Mouse (Mus musculus) neural tube, embryonic 11.5 days (tissue): ENCODE results near the gene Nipsnap3b. TPM values are rescaled to one million over a fixed set of nuclear protein-coding genes. Genes with fewer than 3 reads are reported as not detected.

Experiments
- ATAC-seq: fragments of 200-750 bp; cut with Nextera tagmentation; 2 replicates; pipeline ENCODE4 v1.8.0; 2017; ENCODE audit warnings: moderate number of reproducible peaks, mild to moderate bottlenecking, moderate TSS enrichment, moderate library complexity; ENCODE audit not compliant: insufficient read depth, low FRiP score, low TSS enrichment
- DNase-seq: peaks from one replicate; pipeline ENCODE4 v3.0.0-alpha.2; 2015; ENCODE audit warnings: low spot score
- H3K27ac ChIP-seq: fragments of 300-500 bp; sonication (generic); 2 replicates; pipeline ENCODE4 v1.5.1; 2014; ENCODE audit warnings: low read depth, mild to moderate bottlenecking, low read length
- H3K27me3 ChIP-seq: fragments of 300-500 bp; sonication (generic); 2 replicates; pipeline ENCODE4 v1.6.1; 2014; ENCODE audit warnings: mild to moderate bottlenecking, low read length, mixed read lengths; ENCODE audit not compliant: control insufficient read depth, insufficient read depth
- H3K36me3 ChIP-seq: fragments of 300-500 bp; sonication (generic); 2 replicates; pipeline ENCODE4 v1.6.1; 2014; ENCODE audit warnings: mild to moderate bottlenecking, low read length, moderate library complexity, mixed read lengths; ENCODE audit not compliant: control insufficient read depth, insufficient read depth
- H3K4me1 ChIP-seq: fragments of 300-500 bp; sonication (generic); 2 replicates; pipeline ENCODE4 v1.6.1; 2014; ENCODE audit warnings: low read length, mixed read lengths; ENCODE audit not compliant: control insufficient read depth, insufficient read depth
- H3K4me2 ChIP-seq: fragments of 300-500 bp; sonication (generic); 2 replicates; pipeline ENCODE4 v1.6.1; 2014; ENCODE audit warnings: low read depth, mild to moderate bottlenecking, moderate library complexity
- H3K4me3 ChIP-seq: fragments of 300-500 bp; sonication (generic); 2 replicates; pipeline ENCODE4 v1.5.1; 2014; ENCODE audit warnings: low read depth, low read length
- H3K9ac ChIP-seq: fragments of 300-500 bp; sonication (generic); 2 replicates; pipeline ENCODE4 v1.6.1; 2014; ENCODE audit warnings: mild to moderate bottlenecking, low read length
- H3K9me3 ChIP-seq: fragments of 300-500 bp; sonication (generic); 2 replicates; pipeline ENCODE4 v1.6.1; 2016; ENCODE audit warnings: low read length; ENCODE audit not compliant: control insufficient read depth
- WGBS: fragments of 180-500 bp; shearing (Covaris S2); extraction: QIAGEN DNeasy Blood & Tissue Kit; methylation state at CpG from one replicate; pipeline ENCODE4 v1.1.7; 2014; 5-methylcytosine and 5-hydroxymethylcytosine counted together
- polyA plus RNA-seq: library from polyadenylated mRNA; unstranded; fragments of >200 nt; fragmentation: Nextera tagmentation; extraction: Ambion mirVana; gene quantifications from 2 replicates; pipeline ENCODE4 v1.2.1, GENCODE M21; 2014

The Nipsnap3b gene
- polyA plus RNA-seq, 1 experiment from 2014 or later = 131 TPM

DNA sequence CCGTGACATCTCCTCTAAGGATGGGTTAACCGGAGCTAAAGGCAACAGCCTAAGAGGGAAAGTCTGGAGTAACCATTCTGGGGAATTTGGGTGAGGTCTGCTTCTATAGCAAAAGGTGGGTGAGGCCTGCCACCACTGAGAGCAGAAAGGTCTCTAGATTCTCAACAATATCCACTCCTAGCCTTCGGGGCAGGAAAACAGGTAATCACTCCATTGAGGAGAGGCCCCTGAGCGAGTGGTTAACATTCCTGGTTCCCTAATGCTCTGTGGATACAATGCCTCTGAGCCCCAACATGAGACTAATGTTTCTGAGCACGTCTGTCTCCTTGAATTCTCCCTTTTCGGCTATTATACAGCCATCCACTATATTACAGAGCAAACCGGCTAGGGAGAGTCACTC lies 2.7 kb downstream of the Nipsnap3b start:
- H3K4me3 ChIP-seq = no peak overlapping the region
- WGBS = 94% methylated on average over 7 of the region's 7 CpGs
- H3K27ac ChIP-seq = no peak overlapping the region
- H3K9ac ChIP-seq = no peak overlapping the region
- no peak overlapping the region for H3K4me2 ChIP-seq
- DNase-seq = no peak
- no peak for ATAC-seq
- no peaks in the 10 kb centered on the region for H3K9me3 ChIP-seq
- peaks cover 9% of the 10 kb centered on the region for H3K36me3 ChIP-seq
- H3K27me3 ChIP-seq = no peaks in the 10 kb centered on the region
- no peaks in the 10 kb centered on the region for H3K4me1 ChIP-seq

DNA sequence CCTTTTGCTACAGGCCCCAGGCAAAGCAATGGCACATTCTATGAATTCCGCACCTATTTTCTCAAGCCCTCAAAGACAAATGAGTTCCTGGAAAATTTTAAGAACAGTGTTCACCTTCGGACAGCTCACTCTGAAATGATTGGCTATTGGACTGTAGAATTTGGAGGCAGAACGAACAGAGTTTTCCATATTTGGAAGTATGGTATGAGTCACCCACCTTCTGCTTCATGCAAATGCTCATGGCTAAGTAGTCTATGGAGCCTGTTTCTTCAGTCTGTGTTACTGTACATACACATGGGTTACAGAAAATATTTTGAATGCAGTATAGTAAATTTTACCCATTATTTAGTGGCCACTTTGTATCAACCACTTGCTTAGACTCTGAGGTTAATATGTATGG lies 3.3 kb downstream of the Nipsnap3b start:
- Histone ChIP-seq H3K27me3 (no peaks in the 10 kb centered on the region), H3K4me1 (no peaks in the 10 kb centered on the region), H3K9me3 (no peaks in the 10 kb centered on the region), H3K4me2 (no peak overlapping the region), H3K9ac (no peak overlapping the region), H3K4me3 (no peak overlapping the region), H3K36me3 (peaks cover 9% of the 10 kb centered on the region), H3K27ac (no peak overlapping the region)
- DNase-seq (no peak), ATAC-seq (no peak)
- 97% methylated on average over 3 of the region's 3 CpGs for WGBS

DNA sequence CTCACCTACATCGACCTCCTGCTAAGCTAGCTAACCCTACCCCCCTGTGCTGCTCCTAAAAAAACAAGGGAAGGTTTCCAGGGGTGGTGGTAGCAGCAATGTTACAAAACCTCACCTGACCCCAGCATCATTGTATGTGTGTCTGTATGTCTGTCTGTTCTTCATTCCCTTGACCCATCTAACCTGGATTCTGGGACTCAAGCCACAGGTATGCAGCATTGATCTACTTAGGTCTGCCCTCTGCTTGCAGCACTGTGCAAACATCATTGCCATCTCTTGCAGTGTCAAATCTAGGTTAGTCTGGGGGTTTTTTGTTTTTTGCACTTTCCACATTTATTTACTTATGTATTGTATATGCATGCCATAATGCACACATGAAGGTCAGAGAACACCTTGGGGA lies 6.7 kb downstream of the Nipsnap3b start:
- Histone ChIP-seq H3K4me1 (no peaks in the 10 kb centered on the region), H3K4me3 (no peak overlapping the region), H3K9ac (no peak overlapping the region), H3K4me2 (no peak overlapping the region), H3K27me3 (no peaks in the 10 kb centered on the region), H3K9me3 (no peaks in the 10 kb centered on the region), H3K36me3 (peaks cover 13% of the 10 kb centered on the region), H3K27ac (no peak overlapping the region)
- no peak for ATAC-seq
- 86% methylated on average over 1 of the region's 1 CpGs for WGBS
- no peak for DNase-seq

DNA sequence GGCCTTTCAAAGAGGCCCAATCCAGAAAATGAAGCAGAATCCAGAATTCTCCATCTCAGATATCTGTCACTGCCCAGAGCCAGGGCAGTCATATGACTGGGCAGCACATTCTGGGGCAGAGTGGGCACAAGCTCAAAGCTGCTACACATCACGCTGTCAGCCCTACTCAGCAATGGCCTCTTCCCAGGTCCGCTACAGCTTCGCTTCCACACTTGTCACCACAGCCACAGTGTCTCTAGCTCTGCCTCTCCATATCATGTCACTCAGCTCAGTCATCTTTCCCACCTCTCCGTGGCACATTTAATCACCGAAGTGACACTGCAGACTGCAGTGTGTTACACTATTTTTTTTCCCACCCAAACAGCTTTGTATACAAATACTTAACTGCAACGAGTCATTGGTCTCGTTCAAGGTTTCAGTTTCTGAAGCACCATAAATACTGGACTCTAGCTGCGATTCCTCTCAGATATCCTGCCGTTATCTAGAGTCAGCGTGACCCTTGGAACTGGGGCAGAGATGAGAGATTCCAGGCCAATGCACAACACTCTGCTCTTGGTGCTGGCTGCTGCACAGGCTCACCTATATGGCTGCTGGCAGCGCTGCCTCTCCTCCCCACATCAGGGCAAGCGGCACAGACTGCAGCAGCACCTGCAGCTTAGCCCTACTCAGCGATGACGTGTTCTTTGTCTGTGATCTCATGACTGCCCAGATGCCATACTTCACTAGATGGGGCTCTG lies 11.7 kb downstream of the Nipsnap3b start:
- Histone ChIP-seq H3K27ac (no peak overlapping the region), H3K4me3 (no peak overlapping the region), H3K27me3 (no peaks in the 10 kb centered on the region), H3K9me3 (no peaks in the 10 kb centered on the region), H3K4me1 (no peaks in the 10 kb centered on the region), H3K4me2 (no peak overlapping the region), H3K36me3 (peaks cover 9% of the 10 kb centered on the region), H3K9ac (no peak overlapping the region)
- 97% methylated on average over 14 of the region's 14 CpGs for WGBS
- ATAC-seq = no peak
- no peak for DNase-seq

DNA sequence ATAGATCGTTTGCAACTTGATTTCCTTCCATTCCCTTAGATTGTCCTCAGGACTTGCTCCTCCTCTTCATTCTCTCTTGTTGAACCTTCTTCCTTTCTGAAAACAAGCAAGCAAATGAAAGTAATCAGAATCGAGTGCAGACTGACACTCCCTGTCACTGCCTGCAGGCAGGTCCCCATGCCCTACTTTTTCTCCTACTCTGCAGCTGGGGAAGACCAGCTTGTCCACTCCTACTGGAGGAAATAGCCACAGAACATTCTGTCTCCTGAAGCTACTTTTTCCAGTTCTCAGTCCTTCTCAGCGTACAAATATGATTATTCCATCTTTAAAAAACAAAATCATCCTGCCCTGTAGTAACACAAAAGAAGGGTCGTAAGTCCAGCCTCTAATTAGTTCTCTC lies 12.7 kb downstream of the Nipsnap3b start:
- WGBS = 86% methylated on average over 4 of the region's 4 CpGs
- Histone ChIP-seq H3K4me2 (no peak overlapping the region), H3K27ac (no peak overlapping the region), H3K36me3 (0 out of 2 replicates have a peak, but pooled peaks cover 7% of the 10 kb centered on the region), H3K27me3 (no peaks in the 10 kb centered on the region), H3K9me3 (no peaks in the 10 kb centered on the region), H3K4me1 (no peaks in the 10 kb centered on the region), H3K9ac (no peak overlapping the region), H3K4me3 (no peak overlapping the region)
- DNase-seq (no peak), ATAC-seq (no peak)

DNA sequence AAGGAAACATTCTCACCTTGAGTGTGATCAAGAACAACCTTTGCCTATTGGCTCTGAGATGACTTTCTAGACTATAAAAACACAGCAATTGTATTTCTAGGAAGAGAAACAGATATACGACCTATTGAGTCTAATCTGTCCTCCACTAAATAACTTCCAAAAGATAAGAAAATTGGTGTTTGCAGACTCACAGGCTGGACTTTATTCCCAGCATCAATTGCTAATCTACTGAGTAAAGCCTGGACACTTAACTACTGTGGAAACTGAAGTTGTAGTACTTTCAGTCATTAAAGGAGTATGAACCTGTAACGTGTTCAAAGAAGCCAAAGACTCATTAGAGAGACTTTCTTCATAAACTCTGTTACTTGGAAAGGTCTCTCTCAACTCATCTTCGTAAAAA lies 16.1 kb downstream of the Nipsnap3b start:
- no peaks in the 10 kb centered on the region for H3K9me3 ChIP-seq
- H3K4me2 ChIP-seq = no peak overlapping the region
- no peaks in the 10 kb centered on the region for H3K27me3 ChIP-seq
- H3K9ac ChIP-seq = no peak overlapping the region
- no peak overlapping the region for H3K4me3 ChIP-seq
- 0 out of 2 replicates have a peak, but pooled peaks cover 5% of the 10 kb centered on the region for H3K36me3 ChIP-seq
- H3K4me1 ChIP-seq = no peaks in the 10 kb centered on the region
- no peak for DNase-seq
- ATAC-seq = no peak
- no peak overlapping the region for H3K27ac ChIP-seq
- 89% methylated on average over 3 of the region's 3 CpGs for whole genome bisulfite sequencing

DNA sequence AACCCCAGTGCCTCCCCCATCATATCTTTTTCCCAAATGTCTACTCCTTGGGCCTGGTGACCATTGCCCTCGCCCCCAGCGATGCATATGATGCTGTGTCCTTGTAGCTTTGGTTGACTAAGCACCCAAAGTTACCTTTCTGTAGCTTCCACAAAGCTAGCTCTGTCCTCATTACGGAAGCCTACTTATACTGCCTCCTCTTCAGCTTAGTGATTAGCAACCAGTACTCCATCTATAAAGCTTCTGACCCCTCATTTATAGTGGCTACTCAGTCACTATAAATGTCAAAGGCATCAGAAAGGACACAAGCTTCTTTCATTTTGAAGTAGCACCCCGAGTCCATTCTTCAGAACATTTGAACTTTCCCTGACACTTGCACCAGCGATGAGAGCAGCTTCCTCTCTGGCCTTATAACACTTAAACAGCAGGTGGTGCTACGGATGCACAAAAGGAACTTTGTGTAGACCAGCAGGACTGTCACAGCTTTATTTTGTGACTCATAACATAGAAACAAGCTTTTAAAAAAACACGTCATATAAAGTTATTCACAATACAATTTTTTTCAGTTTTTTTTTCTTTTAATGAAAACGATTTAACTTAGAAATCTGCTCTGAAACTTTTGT lies 18.8 kb downstream of the Nipsnap3b start:
- no peak overlapping the region for H3K27ac ChIP-seq
- ATAC-seq (peak; percentile 79), DNase-seq (peak; percentile 38)
- H3K4me2 ChIP-seq = no peak overlapping the region
- 15% methylated on average over 8 of the region's 8 CpGs for WGBS
- no peaks in the 10 kb centered on the region for H3K36me3 ChIP-seq
- H3K4me1 ChIP-seq = no peaks in the 10 kb centered on the region
- H3K4me3 ChIP-seq = no peak overlapping the region
- H3K27me3 ChIP-seq = no peaks in the 10 kb centered on the region
- no peak overlapping the region for H3K9ac ChIP-seq
- no peaks in the 10 kb centered on the region for H3K9me3 ChIP-seq

DNA sequence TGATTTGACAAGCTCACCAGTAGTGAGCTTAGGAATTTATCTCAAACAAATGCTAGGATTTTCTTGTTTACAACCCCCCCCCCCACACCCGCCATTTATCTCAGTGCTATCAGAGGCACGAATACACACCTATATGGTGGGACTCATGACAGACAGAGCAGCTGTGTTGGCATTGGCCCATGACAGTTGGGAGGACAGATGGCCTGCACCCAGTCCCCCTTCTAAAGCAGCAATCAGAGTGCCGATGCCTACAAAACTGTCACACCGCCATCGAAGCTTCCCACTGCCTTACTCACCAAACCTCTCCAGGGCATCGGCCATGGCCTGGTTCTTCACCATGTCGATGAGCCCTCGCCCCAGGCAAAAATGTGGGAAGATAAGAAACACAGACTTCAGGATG lies 32.1 kb downstream of the Nipsnap3b start:
- H3K4me3 ChIP-seq = no peak overlapping the region
- H3K4me1 ChIP-seq = no peaks in the 10 kb centered on the region
- DNase-seq (no peak), ATAC-seq (no peak)
- H3K4me2 ChIP-seq = no peak overlapping the region
- H3K9me3 ChIP-seq = no peaks in the 10 kb centered on the region
- no peak overlapping the region for H3K27ac ChIP-seq
- no peak overlapping the region for H3K9ac ChIP-seq
- H3K27me3 ChIP-seq = no peaks in the 10 kb centered on the region
- H3K36me3 ChIP-seq = no peaks in the 10 kb centered on the region
- WGBS = 93% methylated on average over 8 of the region's 8 CpGs

DNA sequence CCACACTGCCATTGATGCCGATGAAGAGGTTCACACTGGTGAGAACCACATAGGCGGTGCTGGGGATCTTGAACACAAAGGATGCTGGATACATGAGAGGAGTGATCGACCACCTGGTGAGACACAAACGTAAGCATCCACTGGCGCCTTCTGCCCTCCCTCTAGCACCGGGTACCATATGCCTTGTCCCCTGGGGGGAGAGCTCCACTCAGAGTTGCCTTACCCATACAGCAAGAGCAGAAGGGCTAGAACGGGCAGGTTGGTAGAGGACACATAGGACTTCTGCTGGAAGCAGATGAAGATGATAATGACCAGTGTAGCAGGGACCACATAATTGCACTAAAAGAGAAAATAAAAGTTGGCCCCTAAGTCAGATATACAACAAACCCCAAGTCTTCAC lies 34.1 kb downstream of the Nipsnap3b start:
- 0 out of 2 replicates have a peak, but pooled peaks have one; percentile 13 for ATAC-seq
- H3K36me3 ChIP-seq = no peaks in the 10 kb centered on the region
- 69% methylated on average over 7 of the region's 7 CpGs for WGBS
- no peaks in the 10 kb centered on the region for H3K4me1 ChIP-seq
- H3K9ac ChIP-seq = no peak overlapping the region
- no peak overlapping the region for H3K27ac ChIP-seq
- H3K4me3 ChIP-seq = no peak overlapping the region
- no peaks in the 10 kb centered on the region for H3K9me3 ChIP-seq
- DNase-seq = no peak
- H3K27me3 ChIP-seq = no peaks in the 10 kb centered on the region
- no peak overlapping the region for H3K4me2 ChIP-seq
